Mouse (Mus musculus) intestine, embryonic 15.5 days (tissue): Measurements from ENCODE around the gene Grb14. TPM values are rescaled to one million over a fixed set of nuclear protein-coding genes. Genes with fewer than 3 reads are reported as not detected.

Experiments used
- ATAC-seq: fragments of 200-750 bp; cut with Nextera tagmentation; 2 replicates; pipeline ENCODE4 v1.8.0; 2017; ENCODE audit warnings: moderate TSS enrichment, moderate library complexity
- H3K27ac ChIP-seq: fragments of 300-500 bp; sonication (generic); 2 replicates; pipeline ENCODE4 v1.5.1; 2015; ENCODE audit warnings: mild to moderate bottlenecking, inconsistent platforms
- H3K27me3 ChIP-seq: fragments of 300-500 bp; sonication (generic); replicated peaks from 2 replicates; pipeline ENCODE4 v1.6.1; 2015; ENCODE audit warnings: inconsistent platforms
- H3K36me3 ChIP-seq: fragments of 300-500 bp; sonication (generic); 2 replicates; pipeline ENCODE4 v1.6.1; 2015; ENCODE audit warnings: inconsistent platforms
- H3K4me1 ChIP-seq: fragments of 300-500 bp; sonication (generic); replicated peaks from 2 replicates; pipeline ENCODE4 v1.6.1; 2015; ENCODE audit warnings: inconsistent platforms
- H3K4me2 ChIP-seq: fragments of 300-500 bp; sonication (generic); replicated peaks from 2 replicates; pipeline ENCODE4 v1.6.1; 2015; ENCODE audit warnings: mild to moderate bottlenecking, inconsistent platforms
- H3K4me3 ChIP-seq: fragments of 300-500 bp; sonication (generic); replicated peaks from 2 replicates; pipeline ENCODE4 v1.5.1; 2015; ENCODE audit warnings: inconsistent platforms
- H3K9ac ChIP-seq: fragments of 300-500 bp; sonication (generic); 2 replicates; pipeline ENCODE4 v1.6.1; 2015; ENCODE audit warnings: inconsistent platforms
- H3K9me3 ChIP-seq: fragments of 300-500 bp; sonication (generic); 2 replicates; pipeline ENCODE4 v1.6.1; 2016; ENCODE audit warnings: inconsistent platforms
- WGBS: fragments of 180-500 bp; shearing (Covaris S2); methylation state at CpG from one replicate; pipeline ENCODE4 v1.1.7; 2015; 5-methylcytosine and 5-hydroxymethylcytosine counted together
- polyA plus RNA-seq: library from polyadenylated mRNA; unstranded; fragments of >200 nt; fragmentation: Nextera tagmentation; extraction: Ambion mirVana; gene quantifications from 2 replicates; pipeline ENCODE4 v1.2.1, GENCODE M21; 2015

Grb14 gene
- polyA plus RNA-seq, 1 experiment from 2014 or later, result 16.0 TPM

DNA sequence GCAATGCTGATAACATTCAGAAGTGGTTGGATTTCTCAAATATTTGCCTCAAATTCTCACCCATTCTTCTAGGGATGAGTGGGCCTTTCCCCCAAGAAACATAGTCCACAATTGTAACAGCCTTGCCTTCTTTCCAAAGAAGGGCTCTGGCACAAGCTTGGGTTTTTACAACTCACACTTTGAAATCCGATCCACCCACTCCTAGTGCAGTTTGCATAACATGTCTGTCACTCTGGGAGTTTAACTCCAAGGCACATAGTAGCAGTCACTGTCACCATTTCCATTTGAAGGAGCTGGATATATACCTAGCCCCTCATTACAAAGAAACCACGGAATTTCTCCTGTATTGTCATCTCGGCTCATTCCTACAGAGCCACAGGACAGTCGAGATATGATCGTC lies 103.9 kb downstream of the Grb14 start:
- H3K4me3 ChIP-seq, result no peak overlapping the region
- no peak overlapping the region for H3K4me2 ChIP-seq
- WGBS, result 59% methylated on average over 5 of the region's 5 CpGs
- H3K27me3 ChIP-seq, result no peaks in the 10 kb centered on the region
- H3K9ac ChIP-seq, result no peak overlapping the region
- no peaks in the 10 kb centered on the region for H3K9me3 ChIP-seq
- ATAC-seq, result no peak
- H3K27ac ChIP-seq, result no peak overlapping the region
- no peaks in the 10 kb centered on the region for H3K36me3 ChIP-seq
- H3K4me1 ChIP-seq, result no peaks in the 10 kb centered on the region

GRCm38 (mm10) chr2:64915448-64915847 lies 109.3 kb downstream of the Grb14 start:
- no peak overlapping the region for H3K9ac ChIP-seq
- H3K4me2 ChIP-seq, result no peak overlapping the region
- 56% methylated on average over 6 of the region's 6 CpGs for WGBS
- no peaks in the 10 kb centered on the region for H3K9me3 ChIP-seq
- no peak overlapping the region for H3K27ac ChIP-seq
- peak; percentile 49; the same call in 1 of the 2 replicates for ATAC-seq
- H3K27me3 ChIP-seq, result no peaks in the 10 kb centered on the region
- no peak overlapping the region for H3K4me3 ChIP-seq
- H3K36me3 ChIP-seq, result no peaks in the 10 kb centered on the region
- no peaks in the 10 kb centered on the region for H3K4me1 ChIP-seq

DNA sequence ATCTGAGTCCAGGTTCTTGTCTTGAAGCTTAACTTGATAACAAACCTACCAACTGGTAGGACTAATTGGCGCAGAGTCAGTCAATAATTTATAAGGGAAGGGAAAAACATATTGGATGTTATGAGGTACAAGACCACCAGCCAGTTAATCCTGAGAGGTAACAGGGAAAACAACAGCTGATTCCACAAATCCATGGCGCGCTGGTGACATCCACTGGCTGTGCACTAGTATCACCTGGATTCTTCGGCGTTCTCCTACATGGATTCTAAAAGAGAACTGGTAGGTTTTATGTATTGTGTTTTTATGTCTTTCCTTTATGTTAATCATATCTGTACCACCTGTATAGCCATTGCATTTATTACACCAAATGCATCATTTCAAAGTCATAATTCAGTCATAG lies 119.9 kb downstream of the Grb14 start:
- H3K27me3 ChIP-seq, result no peaks in the 10 kb centered on the region
- H3K4me2 ChIP-seq, result no peak overlapping the region
- H3K4me3 ChIP-seq, result no peak overlapping the region
- 81% methylated on average over 5 of the region's 5 CpGs for WGBS
- H3K27ac ChIP-seq, result no peak overlapping the region
- no peaks in the 10 kb centered on the region for H3K9me3 ChIP-seq
- no peaks in the 10 kb centered on the region for H3K36me3 ChIP-seq
- no peaks in the 10 kb centered on the region for H3K4me1 ChIP-seq
- no peak overlapping the region for H3K9ac ChIP-seq
- no peak for ATAC-seq

GRCm38 (mm10) chr2:64897844-64898243 lies 126.9 kb downstream of the Grb14 start:
- H3K36me3 ChIP-seq, result no peaks in the 10 kb centered on the region
- H3K27me3 ChIP-seq, result no peaks in the 10 kb centered on the region
- WGBS, result 88% methylated on average over 5 of the region's 5 CpGs
- no peak overlapping the region for H3K4me2 ChIP-seq
- no peak for ATAC-seq
- no peak overlapping the region for H3K4me3 ChIP-seq
- no peaks in the 10 kb centered on the region for H3K9me3 ChIP-seq
- no peak overlapping the region for H3K9ac ChIP-seq
- H3K27ac ChIP-seq, result no peak overlapping the region
- H3K4me1 ChIP-seq, result no peaks in the 10 kb centered on the region

DNA sequence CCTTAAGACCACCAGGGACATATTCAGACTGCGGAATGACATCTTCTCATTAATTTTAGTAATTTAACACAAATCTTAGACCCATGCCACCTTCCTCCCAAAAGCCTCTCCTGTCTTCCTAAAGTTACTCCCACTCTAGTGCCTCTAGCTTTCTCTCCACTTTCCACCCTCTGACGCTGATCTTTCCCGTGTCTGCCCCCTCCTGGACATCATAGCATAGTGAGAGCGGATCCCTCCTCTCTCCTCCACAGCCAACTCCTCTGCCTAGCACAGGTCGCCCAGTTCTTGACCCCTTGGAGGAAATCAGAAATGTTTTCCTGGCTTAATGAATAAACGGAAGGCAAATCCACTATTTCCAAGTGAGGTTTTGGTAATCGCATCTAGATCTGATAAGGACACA lies 131.6 kb downstream of the Grb14 start:
- Histone ChIP-seq H3K9me3 (no peaks in the 10 kb centered on the region), H3K4me1 (no peaks in the 10 kb centered on the region), H3K9ac (no peak overlapping the region), H3K27me3 (no peaks in the 10 kb centered on the region), H3K27ac (no peak overlapping the region), H3K4me3 (no peak overlapping the region), H3K4me2 (no peak overlapping the region), H3K36me3 (no peaks in the 10 kb centered on the region)
- no peak for ATAC-seq
- WGBS, result 56% methylated on average over 7 of the region's 7 CpGs

- H3K36me3 ChIP-seq, result no peaks in the 10 kb centered on the region
Observed at GRCm38 (mm10) chr2:64887098-64887757, 137.6 kb downstream of the Grb14 start.

DNA sequence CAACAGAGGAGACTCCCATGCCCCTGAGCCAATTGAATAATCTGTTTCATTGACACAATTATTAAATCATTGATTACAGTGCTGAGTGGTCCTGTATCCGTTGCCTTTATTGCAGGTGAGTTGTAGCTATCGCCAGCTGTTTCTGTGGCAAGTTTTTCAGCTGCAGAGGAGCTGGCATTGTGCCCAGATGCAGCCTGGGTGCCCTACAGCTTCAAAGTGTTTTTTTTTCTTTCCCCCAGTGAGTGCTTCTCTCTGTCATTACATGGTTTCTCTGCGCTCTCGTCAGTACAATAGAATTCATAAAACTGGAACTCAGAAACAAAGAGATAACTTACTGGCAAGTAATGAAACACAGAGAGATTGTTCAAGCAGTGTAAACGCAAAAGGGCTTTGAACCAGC lies 139.1 kb downstream of the Grb14 start:
- no peaks in the 10 kb centered on the region for H3K4me1 ChIP-seq
- H3K9ac ChIP-seq, result no peak overlapping the region
- H3K4me2 ChIP-seq, result no peak overlapping the region
- no peaks in the 10 kb centered on the region for H3K27me3 ChIP-seq
- ATAC-seq, result no peak
- H3K36me3 ChIP-seq, result no peaks in the 10 kb centered on the region
- H3K9me3 ChIP-seq, result no peaks in the 10 kb centered on the region
- no peak overlapping the region for H3K4me3 ChIP-seq
- no peak overlapping the region for H3K27ac ChIP-seq
- 43% methylated on average over 5 of the region's 5 CpGs for WGBS

More at GRCm38 (mm10) chr2:64887098-64887757, 137.6 kb downstream of the Grb14 start:
- no peak overlapping the region for H3K9ac ChIP-seq
- 41% methylated on average over 6 of the region's 6 CpGs for WGBS
- H3K27me3 ChIP-seq, result no peaks in the 10 kb centered on the region
- H3K4me3 ChIP-seq, result no peak overlapping the region
- H3K4me2 ChIP-seq, result no peak overlapping the region
- no peak for ATAC-seq
- no peaks in the 10 kb centered on the region for H3K4me1 ChIP-seq
- no peak overlapping the region for H3K27ac ChIP-seq
- H3K9me3 ChIP-seq, result no peaks in the 10 kb centered on the region

GRCm38 (mm10) chr2:64878275-64878674 lies 146.5 kb downstream of the Grb14 start:
- ATAC-seq, result no peak
- WGBS, result 20% methylated on average over 2 of the region's 2 CpGs
- H3K27ac ChIP-seq, result no peak overlapping the region
- no peaks in the 10 kb centered on the region for H3K9me3 ChIP-seq
- no peak overlapping the region for H3K9ac ChIP-seq
- H3K27me3 ChIP-seq, result no peaks in the 10 kb centered on the region
- H3K4me1 ChIP-seq, result no peaks in the 10 kb centered on the region; the same call in 1 of the 2 replicates
- H3K4me2 ChIP-seq, result no peak overlapping the region
- H3K4me3 ChIP-seq, result no peak overlapping the region
- H3K36me3 ChIP-seq, result no peaks in the 10 kb centered on the region

Other genes starting within 250 kb of the Grb14 start
- 19.9 and 21.9 TPM in 2 replicates for gene Cobll1, start 214.4 kb upstream of the Grb14 start, polyA plus RNA-seq